Mouse (Mus musculus): ENCODE results near the gene Lrrc8d.

Lrrc8d gene

DNA sequence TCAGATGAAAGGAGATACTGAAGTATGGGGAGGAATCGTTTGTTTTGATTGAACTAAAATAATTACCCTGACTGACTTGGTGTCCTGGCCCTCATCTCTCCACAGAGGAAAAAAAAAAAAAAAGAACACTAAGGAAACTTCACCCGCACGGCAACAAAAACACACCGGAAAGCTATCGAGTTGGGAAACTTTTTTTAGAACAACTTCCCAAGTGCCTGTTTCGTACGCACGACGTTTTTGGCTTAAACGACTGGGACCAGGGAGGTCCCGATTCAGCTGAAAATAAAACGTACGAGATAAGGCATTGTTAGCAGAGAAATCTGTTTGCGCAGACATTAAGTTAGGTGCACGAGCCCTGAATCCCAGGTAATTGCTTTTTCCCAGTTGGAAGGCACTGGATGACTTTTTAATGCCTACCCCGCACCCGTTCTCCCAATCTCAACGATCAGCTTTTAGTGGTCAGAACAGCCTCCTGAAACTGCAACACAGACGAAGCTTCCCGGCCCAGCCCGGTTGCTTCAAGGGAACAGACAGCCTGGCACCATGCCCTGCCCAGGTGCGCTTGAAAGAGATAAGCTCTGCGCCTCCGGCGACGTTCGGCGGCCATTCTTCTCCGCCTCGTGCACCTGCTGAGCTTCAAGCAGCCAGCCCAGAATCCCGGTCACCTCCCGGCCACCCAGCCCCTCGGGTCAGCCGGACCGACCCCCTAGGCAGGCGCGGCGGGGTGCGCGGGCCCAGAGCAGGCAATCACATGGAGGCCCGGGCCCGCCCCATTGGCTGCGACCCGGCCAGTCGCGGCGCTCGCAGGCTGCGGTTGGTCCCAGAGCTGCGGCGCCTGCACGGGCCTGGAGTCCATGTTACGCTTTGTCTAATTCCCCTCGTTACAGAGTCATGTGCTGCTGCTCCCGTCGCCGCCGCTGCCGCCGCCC is at the start of gene Lrrc8d:
TSS of gene Lrrc8d (plus strand) at position 829 of the 929 bp plus-strand sequence.
- peak; percentile 75 for ATAC-seq (ENCODE audit: insufficient number of reproducible peaks, low FRiP score, low TSS enrichment)

- ATAC-seq (ENCODE audit: insufficient number of reproducible peaks, low FRiP score, low TSS enrichment) = no peak
Measured at GRCm38 (mm10) chr5:105650728-105651479, 48.9 kb upstream of the Lrrc8d start.

DNA sequence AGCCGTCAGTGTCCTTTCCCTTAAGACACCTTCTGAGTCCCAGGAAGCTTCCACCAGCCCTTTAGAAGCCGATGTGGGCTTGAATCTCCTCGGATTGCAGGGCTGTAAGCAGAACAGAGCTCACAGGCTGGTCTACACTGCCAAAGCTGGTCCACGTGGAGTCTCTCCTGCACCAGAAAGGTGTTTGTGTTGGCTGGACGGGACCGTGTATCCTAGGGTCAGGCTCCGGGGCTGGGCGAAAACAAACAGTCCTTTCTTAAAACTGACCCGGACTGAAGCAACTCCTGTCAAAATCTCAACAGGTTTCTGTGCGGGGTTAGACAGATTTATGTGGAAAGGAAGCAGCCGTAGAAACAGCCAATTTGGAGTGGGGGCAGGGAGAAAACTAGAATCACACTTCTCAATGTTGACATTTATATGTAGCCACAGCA is 48.2 kb upstream of the Lrrc8d start:
- ATAC-seq (ENCODE audit: insufficient number of reproducible peaks, low FRiP score, low TSS enrichment) = no peak

DNA sequence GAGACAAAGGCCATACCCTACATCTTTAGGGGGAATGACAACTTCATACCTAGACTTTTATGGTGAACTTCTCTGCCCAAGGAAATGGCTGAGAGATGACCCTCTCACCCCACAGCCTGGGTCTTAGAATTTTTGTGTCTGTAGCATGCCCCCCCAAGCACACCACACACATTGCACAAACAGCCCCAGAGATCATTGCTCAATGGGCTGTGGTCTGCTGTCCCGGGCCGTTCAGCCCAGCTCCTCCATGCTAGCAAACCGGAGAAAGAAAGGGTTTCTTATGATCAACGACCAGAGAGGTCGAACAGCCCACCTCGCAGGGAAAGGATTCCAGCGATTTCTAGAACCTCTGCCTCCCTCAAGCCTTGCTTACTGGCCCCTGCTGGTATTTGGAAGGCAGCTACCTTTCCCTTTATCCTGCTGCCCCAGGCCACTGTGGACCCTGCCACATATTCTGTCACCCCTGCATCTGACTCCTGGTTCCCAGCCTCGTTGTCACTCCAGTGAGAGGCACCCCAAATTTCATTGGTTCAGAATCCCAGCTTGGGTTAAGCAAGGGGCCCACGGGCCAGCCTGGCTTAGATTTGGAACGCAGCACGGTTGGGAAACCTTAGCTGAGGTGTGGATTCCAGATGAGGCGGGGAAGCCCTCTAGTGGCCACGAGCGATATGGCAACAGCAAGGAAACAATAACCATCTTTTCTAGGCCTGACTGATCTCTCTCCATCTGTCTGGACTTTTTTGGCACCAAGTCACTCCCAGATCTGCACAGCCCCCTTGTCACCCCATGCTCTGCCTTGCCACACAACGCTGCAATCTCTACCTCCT is 45.3 kb upstream of the Lrrc8d start:
- ATAC-seq (ENCODE audit: insufficient number of reproducible peaks, low FRiP score, low TSS enrichment) = peak; percentile 64; the same call in 1 of the 2 replicates

- no peak for ATAC-seq (ENCODE audit: insufficient number of reproducible peaks, low FRiP score, low TSS enrichment)
Measured at GRCm38 (mm10) chr5:105655100-105655734, 44.6 kb upstream of the Lrrc8d start.

DNA sequence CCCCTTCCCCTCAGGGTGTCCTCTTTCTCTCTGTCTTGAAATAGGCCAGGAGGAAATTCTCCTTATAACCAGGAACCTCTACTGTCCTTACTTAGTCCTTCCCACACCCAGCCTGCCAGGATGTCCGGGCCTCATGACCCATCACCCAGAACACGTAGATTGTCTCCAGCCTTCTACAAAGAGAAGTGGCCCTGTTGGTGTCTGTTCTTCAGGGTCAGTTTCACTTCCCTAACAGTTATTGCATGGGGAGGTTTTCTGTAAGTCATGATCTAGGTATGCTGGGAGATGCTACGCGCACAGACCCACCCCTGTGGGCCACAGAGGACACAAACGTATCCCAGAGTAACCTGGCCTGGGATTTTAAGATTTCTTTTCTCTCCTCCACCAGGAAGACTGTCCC is 37.9 kb upstream of the Lrrc8d start:
- no peak for ATAC-seq (ENCODE audit: insufficient number of reproducible peaks, low FRiP score, low TSS enrichment)

GRCm38 (mm10) chr5:105666930-105667329 is 32.8 kb upstream of the Lrrc8d start:
- no peak for ATAC-seq (ENCODE audit: insufficient number of reproducible peaks, low FRiP score, low TSS enrichment)

- ATAC-seq (ENCODE audit: insufficient number of reproducible peaks, low FRiP score, low TSS enrichment) = no peak
Measured at GRCm38 (mm10) chr5:105667411-105667810, 32.4 kb upstream of the Lrrc8d start.

- no peak for ATAC-seq (ENCODE audit: insufficient number of reproducible peaks, low FRiP score, low TSS enrichment)
Measured at GRCm38 (mm10) chr5:105669086-105669485, 30.7 kb upstream of the Lrrc8d start.

DNA sequence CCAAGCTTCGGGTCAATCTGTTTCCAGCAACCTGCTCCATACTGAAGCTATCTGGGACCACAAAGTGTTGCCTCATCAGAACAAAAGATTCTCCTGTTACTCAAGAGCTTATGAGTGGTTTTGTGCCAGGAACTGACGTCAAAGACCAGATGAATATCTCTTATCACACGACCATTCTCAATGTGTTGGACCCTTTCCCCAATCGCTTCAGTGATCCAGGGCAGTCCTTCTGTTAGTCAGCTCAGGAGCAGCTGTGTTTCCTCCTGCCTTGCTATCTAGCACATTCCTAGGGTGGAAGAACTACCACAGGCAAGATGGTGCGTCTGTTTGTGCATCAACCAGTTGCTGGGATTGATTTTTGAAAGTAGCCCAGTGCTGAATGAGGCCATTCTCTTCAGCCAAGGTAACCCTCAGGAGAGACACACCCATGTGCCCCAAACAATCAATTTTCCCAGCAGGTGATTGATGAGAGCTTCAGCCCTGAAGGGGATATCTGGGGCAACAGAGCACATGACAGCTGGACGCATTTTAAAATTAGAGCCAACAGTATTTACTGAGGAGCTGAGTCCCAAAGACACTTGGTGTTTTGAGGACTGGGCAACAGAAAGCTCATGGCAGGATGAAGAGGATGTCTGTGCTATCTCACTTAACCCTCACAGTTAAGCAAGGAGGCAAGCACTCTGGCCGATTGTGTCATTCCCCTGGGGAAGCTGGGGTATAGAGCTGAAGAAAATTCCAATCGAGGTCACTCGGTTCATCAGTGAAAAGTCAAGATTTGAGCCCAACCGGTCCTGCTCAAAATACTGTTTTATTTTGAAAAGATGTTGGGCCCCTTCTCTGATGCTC is 30.0 kb upstream of the Lrrc8d start:
- no peak; the same call in 1 of the 2 replicates for ATAC-seq (ENCODE audit: insufficient number of reproducible peaks, low FRiP score, low TSS enrichment)

GRCm38 (mm10) chr5:105672332-105672731 is 27.4 kb upstream of the Lrrc8d start:
- no peak for ATAC-seq (ENCODE audit: insufficient number of reproducible peaks, low FRiP score, low TSS enrichment)

- ATAC-seq (ENCODE audit: insufficient number of reproducible peaks, low FRiP score, low TSS enrichment) = no peak
Measured at GRCm38 (mm10) chr5:105675511-105675910, 24.3 kb upstream of the Lrrc8d start.

GRCm38 (mm10) chr5:105677071-105677470 is 22.7 kb upstream of the Lrrc8d start:
- ATAC-seq (ENCODE audit: insufficient number of reproducible peaks, low FRiP score, low TSS enrichment) = no peak

GRCm38 (mm10) chr5:105678243-105678642 is 21.5 kb upstream of the Lrrc8d start:
- no peak for ATAC-seq (ENCODE audit: insufficient number of reproducible peaks, low FRiP score, low TSS enrichment)

- ATAC-seq (ENCODE audit: insufficient number of reproducible peaks, low FRiP score, low TSS enrichment) = no peak
Measured at GRCm38 (mm10) chr5:105679261-105679660, 20.5 kb upstream of the Lrrc8d start.

GRCm38 (mm10) chr5:105679921-105680843 is 19.6 kb upstream of the Lrrc8d start:
- no peak for ATAC-seq (ENCODE audit: insufficient number of reproducible peaks, low FRiP score, low TSS enrichment)

DNA sequence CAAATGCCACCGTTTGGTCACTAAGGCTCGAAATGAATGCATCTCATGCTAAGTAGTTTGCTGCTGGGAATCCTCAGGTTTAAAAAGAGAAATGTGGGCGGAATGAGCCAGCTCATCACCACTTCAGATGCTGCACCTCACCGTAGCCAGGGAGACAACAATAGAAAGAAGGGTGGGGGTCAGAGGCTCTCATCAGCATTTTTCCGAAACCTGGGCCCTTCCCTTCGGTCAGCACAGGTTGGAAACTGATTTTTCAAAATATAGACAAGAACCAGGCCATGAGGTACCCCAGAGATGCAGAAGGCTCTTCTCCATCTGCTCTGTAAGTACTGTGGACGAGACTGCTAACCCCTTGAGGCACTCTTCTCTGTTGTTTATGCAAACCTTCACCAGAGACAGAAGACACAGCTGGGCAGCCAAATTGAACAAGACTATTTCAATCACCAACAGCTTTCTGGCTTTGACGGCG is 17.6 kb upstream of the Lrrc8d start:
- ATAC-seq (ENCODE audit: insufficient number of reproducible peaks, low FRiP score, low TSS enrichment) = no peak

- no peak for ATAC-seq (ENCODE audit: insufficient number of reproducible peaks, low FRiP score, low TSS enrichment)
Measured at GRCm38 (mm10) chr5:105683912-105684350, 15.8 kb upstream of the Lrrc8d start.

Measured in cerebellum, adult (tissue).